Mouse (Mus musculus): ENCODE data around the gene Itga8. TPM values are rescaled to one million over a fixed set of nuclear protein-coding genes. Genes with fewer than 3 reads are reported as not detected.

Itga8 gene
- polyA plus RNA-seq, 1 experiment from 2014 or later = 5.3 TPM

- H3K9ac ChIP-seq = no peak overlapping the region
- no peaks in the 10 kb centered on the region for H3K27me3 ChIP-seq (ENCODE audit: control insufficient read depth, insufficient read depth, low read length)
- H3K27ac ChIP-seq = no peak overlapping the region
- WGBS = 72% methylated on average over 4 of the region's 4 CpGs
- H3K4me1 ChIP-seq (replicated peaks; ENCODE audit: control insufficient read depth, insufficient read depth, low read length) = no peaks in the 10 kb centered on the region
- H3K4me3 ChIP-seq (replicated peaks; ENCODE audit: low read length) = no peak overlapping the region
- DNase-seq (ENCODE audit: low spot score) = no peak
- H3K36me3 ChIP-seq (replicated peaks; ENCODE audit: control insufficient read depth, insufficient read depth) = no peaks in the 10 kb centered on the region
- no peak for ATAC-seq (ENCODE audit: low FRiP score)
- H3K4me2 ChIP-seq (replicated peaks) = no peak overlapping the region
- H3K9me3 ChIP-seq (ENCODE audit: control insufficient read depth, low read length) = no peaks in the 10 kb centered on the region
Observed at GRCm38 (mm10) chr2:12213464-12213790, 88.3 kb downstream of the Itga8 start.

GRCm38 (mm10) chr2:12212662-12213463, 88.9 kb downstream of the Itga8 start:
- Histone ChIP-seq H3K9me3 (ENCODE audit: control insufficient read depth, low read length) (no peaks in the 10 kb centered on the region), H3K4me1 (replicated peaks; ENCODE audit: control insufficient read depth, insufficient read depth, low read length) (no peaks in the 10 kb centered on the region), H3K9ac (no peak overlapping the region), H3K36me3 (replicated peaks; ENCODE audit: control insufficient read depth, insufficient read depth) (no peaks in the 10 kb centered on the region), H3K27me3 (ENCODE audit: control insufficient read depth, insufficient read depth, low read length) (no peaks in the 10 kb centered on the region), H3K4me2 (replicated peaks) (no peak overlapping the region), H3K4me3 (replicated peaks; ENCODE audit: low read length) (no peak overlapping the region), H3K27ac (no peak overlapping the region)
- DNase-seq (ENCODE audit: low spot score) (no peak), ATAC-seq (ENCODE audit: low FRiP score) (no peak)
- 65% methylated on average over 3 of the region's 3 CpGs for WGBS

GRCm38 (mm10) chr2:12208142-12208541, 93.6 kb downstream of the Itga8 start:
- H3K4me2 ChIP-seq (replicated peaks) = no peak overlapping the region
- no peaks in the 10 kb centered on the region for H3K9me3 ChIP-seq (ENCODE audit: control insufficient read depth, low read length)
- ATAC-seq (ENCODE audit: low FRiP score) (no peak), DNase-seq (ENCODE audit: low spot score) (no peak)
- 83% methylated on average over 6 of the region's 6 CpGs for WGBS
- no peaks in the 10 kb centered on the region for H3K36me3 ChIP-seq (replicated peaks; ENCODE audit: control insufficient read depth, insufficient read depth)
- no peak overlapping the region for H3K4me3 ChIP-seq (replicated peaks; ENCODE audit: low read length)
- no peaks in the 10 kb centered on the region for H3K27me3 ChIP-seq (ENCODE audit: control insufficient read depth, insufficient read depth, low read length)
- H3K9ac ChIP-seq = no peak overlapping the region
- H3K27ac ChIP-seq = no peak overlapping the region
- no peaks in the 10 kb centered on the region for H3K4me1 ChIP-seq (replicated peaks; ENCODE audit: control insufficient read depth, insufficient read depth, low read length)

GRCm38 (mm10) chr2:12206353-12206752, 95.4 kb downstream of the Itga8 start:
- ATAC-seq (ENCODE audit: low FRiP score) (no peak), DNase-seq (ENCODE audit: low spot score) (no peak)
- Histone ChIP-seq H3K4me3 (replicated peaks; ENCODE audit: low read length) (no peak overlapping the region), H3K27me3 (ENCODE audit: control insufficient read depth, insufficient read depth, low read length) (no peaks in the 10 kb centered on the region), H3K4me2 (replicated peaks) (no peak overlapping the region), H3K36me3 (replicated peaks; ENCODE audit: control insufficient read depth, insufficient read depth) (no peaks in the 10 kb centered on the region), H3K9ac (no peak overlapping the region), H3K4me1 (replicated peaks; ENCODE audit: control insufficient read depth, insufficient read depth, low read length) (no peaks in the 10 kb centered on the region), H3K9me3 (ENCODE audit: control insufficient read depth, low read length) (no peaks in the 10 kb centered on the region), H3K27ac (no peak overlapping the region)
- 60% methylated on average over 5 of the region's 5 CpGs for WGBS

- no peaks in the 10 kb centered on the region for H3K4me1 ChIP-seq (replicated peaks; ENCODE audit: control insufficient read depth, insufficient read depth, low read length)
- H3K27ac ChIP-seq = no peak overlapping the region
- H3K36me3 ChIP-seq (replicated peaks; ENCODE audit: control insufficient read depth, insufficient read depth) = no peaks in the 10 kb centered on the region
- 54% methylated on average over 5 of the region's 5 CpGs for WGBS
- H3K27me3 ChIP-seq (ENCODE audit: control insufficient read depth, insufficient read depth, low read length) = no peaks in the 10 kb centered on the region
- ATAC-seq (ENCODE audit: low FRiP score) (no peak), DNase-seq (ENCODE audit: low spot score) (no peak)
- H3K4me3 ChIP-seq (replicated peaks; ENCODE audit: low read length) = no peak overlapping the region
- no peak overlapping the region for H3K4me2 ChIP-seq (replicated peaks)
- H3K9ac ChIP-seq = no peak overlapping the region
- no peaks in the 10 kb centered on the region for H3K9me3 ChIP-seq (ENCODE audit: control insufficient read depth, low read length)
Observed at GRCm38 (mm10) chr2:12205875-12206274, 95.8 kb downstream of the Itga8 start.

- Histone ChIP-seq H3K27ac (no peak overlapping the region), H3K4me1 (replicated peaks; ENCODE audit: control insufficient read depth, insufficient read depth, low read length) (no peaks in the 10 kb centered on the region), H3K4me2 (replicated peaks) (no peak overlapping the region), H3K9me3 (ENCODE audit: control insufficient read depth, low read length) (no peaks in the 10 kb centered on the region), H3K27me3 (ENCODE audit: control insufficient read depth, insufficient read depth, low read length) (no peaks in the 10 kb centered on the region), H3K4me3 (replicated peaks; ENCODE audit: low read length) (no peak overlapping the region), H3K9ac (no peak overlapping the region), H3K36me3 (replicated peaks; ENCODE audit: control insufficient read depth, insufficient read depth) (no peaks in the 10 kb centered on the region)
- no peak for ATAC-seq (ENCODE audit: low FRiP score)
- 92% methylated on average over 10 of the region's 10 CpGs for WGBS
- no peak for DNase-seq (ENCODE audit: low spot score)
Observed at GRCm38 (mm10) chr2:12203231-12203630, 98.5 kb downstream of the Itga8 start.

GRCm38 (mm10) chr2:12198699-12199098, 103.0 kb downstream of the Itga8 start:
- H3K27ac ChIP-seq = no peak overlapping the region
- no peaks in the 10 kb centered on the region for H3K27me3 ChIP-seq (ENCODE audit: control insufficient read depth, insufficient read depth, low read length)
- H3K36me3 ChIP-seq (replicated peaks; ENCODE audit: control insufficient read depth, insufficient read depth) = no peaks in the 10 kb centered on the region
- ATAC-seq (ENCODE audit: low FRiP score) = no peak
- no peak for DNase-seq (ENCODE audit: low spot score)
- H3K4me1 ChIP-seq (replicated peaks; ENCODE audit: control insufficient read depth, insufficient read depth, low read length) = no peaks in the 10 kb centered on the region
- no peaks in the 10 kb centered on the region for H3K9me3 ChIP-seq (ENCODE audit: control insufficient read depth, low read length)
- H3K9ac ChIP-seq = no peak overlapping the region
- H3K4me3 ChIP-seq (replicated peaks; ENCODE audit: low read length) = no peak overlapping the region
- WGBS = 86% methylated on average over 7 of the region's 7 CpGs
- no peak overlapping the region for H3K4me2 ChIP-seq (replicated peaks)

- ATAC-seq (ENCODE audit: low FRiP score) = no peak
- 89% methylated on average over 3 of the region's 3 CpGs for WGBS
- no peaks in the 10 kb centered on the region for H3K4me1 ChIP-seq (replicated peaks; ENCODE audit: control insufficient read depth, insufficient read depth, low read length)
Observed at GRCm38 (mm10) chr2:12198214-12198613, 103.5 kb downstream of the Itga8 start.

GRCm38 (mm10) chr2:12197711-12198110, 104.0 kb downstream of the Itga8 start:
- Histone ChIP-seq H3K4me2 (replicated peaks) (no peak overlapping the region), H3K4me3 (replicated peaks; ENCODE audit: low read length) (no peak overlapping the region), H3K4me1 (replicated peaks; ENCODE audit: control insufficient read depth, insufficient read depth, low read length) (no peaks in the 10 kb centered on the region), H3K27ac (no peak overlapping the region), H3K9me3 (ENCODE audit: control insufficient read depth, low read length) (no peaks in the 10 kb centered on the region), H3K36me3 (replicated peaks; ENCODE audit: control insufficient read depth, insufficient read depth) (no peaks in the 10 kb centered on the region), H3K27me3 (ENCODE audit: control insufficient read depth, insufficient read depth, low read length) (no peaks in the 10 kb centered on the region), H3K9ac (no peak overlapping the region)
- DNase-seq (ENCODE audit: low spot score) (no peak), ATAC-seq (ENCODE audit: low FRiP score) (no peak)
- 94% methylated on average over 4 of the region's 4 CpGs for WGBS

More at GRCm38 (mm10) chr2:12198214-12198613, 103.5 kb downstream of the Itga8 start:
- Histone ChIP-seq H3K9ac (no peak overlapping the region), H3K4me2 (replicated peaks) (no peak overlapping the region), H3K36me3 (replicated peaks; ENCODE audit: control insufficient read depth, insufficient read depth) (no peaks in the 10 kb centered on the region), H3K9me3 (ENCODE audit: control insufficient read depth, low read length) (no peaks in the 10 kb centered on the region), H3K27ac (no peak overlapping the region), H3K27me3 (ENCODE audit: control insufficient read depth, insufficient read depth, low read length) (no peaks in the 10 kb centered on the region), H3K4me3 (replicated peaks; ENCODE audit: low read length) (no peak overlapping the region)
- DNase-seq (ENCODE audit: low spot score) = no peak

- Histone ChIP-seq H3K9ac (no peak overlapping the region), H3K4me2 (replicated peaks) (no peak overlapping the region), H3K9me3 (ENCODE audit: control insufficient read depth, low read length) (no peaks in the 10 kb centered on the region), H3K4me3 (replicated peaks; ENCODE audit: low read length) (no peak overlapping the region), H3K27me3 (ENCODE audit: control insufficient read depth, insufficient read depth, low read length) (no peaks in the 10 kb centered on the region), H3K36me3 (replicated peaks; ENCODE audit: control insufficient read depth, insufficient read depth) (no peaks in the 10 kb centered on the region), H3K4me1 (replicated peaks; ENCODE audit: control insufficient read depth, insufficient read depth, low read length) (no peaks in the 10 kb centered on the region), H3K27ac (no peak overlapping the region)
- WGBS = 86% methylated on average over 6 of the region's 6 CpGs
- ATAC-seq (ENCODE audit: low FRiP score) (no peak), DNase-seq (ENCODE audit: low spot score) (no peak)
Observed at GRCm38 (mm10) chr2:12189026-12189425, 112.7 kb downstream of the Itga8 start.
